Mouse (Mus musculus) lung, embryonic 14.5 days (tissue): ENCODE results near the gene Chchd6. TPM values are rescaled to one million over a fixed set of nuclear protein-coding genes. Genes with fewer than 3 reads are reported as not detected.

ENCODE experiments used
- ATAC-seq: fragments of 200-750 bp; cut with Nextera tagmentation; 2 replicates; pipeline ENCODE4 v1.8.0; 2017; ENCODE audit warnings: mild to moderate bottlenecking, moderate TSS enrichment, moderate library complexity; ENCODE audit not compliant: insufficient read depth
- DNase-seq: peaks from one replicate; pipeline ENCODE4 v3.0.0-alpha.2; 2015
- H3K27ac ChIP-seq: fragments of 300-500 bp; sonication (generic); 2 replicates; pipeline ENCODE4 v1.5.1; 2014; ENCODE audit warnings: low read depth, mild to moderate bottlenecking, moderate library complexity
- H3K27me3 ChIP-seq: fragments of 300-500 bp; sonication (generic); 2 replicates; pipeline ENCODE4 v1.6.1; 2014; ENCODE audit warnings: low read length, control low read depth; ENCODE audit not compliant: insufficient read depth
- H3K36me3 ChIP-seq: fragments of 300-500 bp; sonication (generic); 2 replicates; pipeline ENCODE4 v1.6.1; 2014; ENCODE audit warnings: control low read depth; ENCODE audit not compliant: insufficient read depth
- H3K4me1 ChIP-seq: fragments of 300-500 bp; sonication (generic); 2 replicates; pipeline ENCODE4 v1.6.1; 2014; ENCODE audit warnings: antibody characterized with exemption, control low read depth; ENCODE audit not compliant: insufficient read depth
- H3K4me2 ChIP-seq: fragments of 300-500 bp; sonication (generic); 2 replicates; pipeline ENCODE4 v1.6.1; 2014; ENCODE audit warnings: mild to moderate bottlenecking
- H3K4me3 ChIP-seq: fragments of 300-500 bp; sonication (generic); 2 replicates; pipeline ENCODE4 v1.5.1; 2014; ENCODE audit warnings: low read depth, low read length
- H3K9ac ChIP-seq: fragments of 300-500 bp; sonication (generic); 2 replicates; pipeline ENCODE4 v1.6.1; 2014
- H3K9me3 ChIP-seq: fragments of 300-500 bp; sonication (generic); 2 replicates; pipeline ENCODE4 v1.6.1; 2016; ENCODE audit warnings: low read depth, low read length, control low read depth
- CTCF ChIP-seq: IDR thresholded peaks from 2 replicates; pipeline ENCODE4 v1.5.1; 2016; ENCODE audit warnings: antibody characterized with exemption, low read depth
- WGBS: fragments of 180-500 bp; shearing (Covaris S2); extraction: QIAGEN DNeasy Blood & Tissue Kit; methylation state at CpG from one replicate; pipeline ENCODE4 v1.1.7; 2014; 5-methylcytosine and 5-hydroxymethylcytosine counted together
- polyA plus RNA-seq: library from polyadenylated mRNA; unstranded; fragments of >200 nt; fragmentation: Nextera tagmentation; extraction: Ambion mirVana; gene quantifications from 2 replicates; pipeline ENCODE4 v1.2.1, GENCODE M21; 2014

Chchd6 gene
- polyA plus RNA-seq, 1 experiment from 2014 or later: 69.3 TPM

DNA sequence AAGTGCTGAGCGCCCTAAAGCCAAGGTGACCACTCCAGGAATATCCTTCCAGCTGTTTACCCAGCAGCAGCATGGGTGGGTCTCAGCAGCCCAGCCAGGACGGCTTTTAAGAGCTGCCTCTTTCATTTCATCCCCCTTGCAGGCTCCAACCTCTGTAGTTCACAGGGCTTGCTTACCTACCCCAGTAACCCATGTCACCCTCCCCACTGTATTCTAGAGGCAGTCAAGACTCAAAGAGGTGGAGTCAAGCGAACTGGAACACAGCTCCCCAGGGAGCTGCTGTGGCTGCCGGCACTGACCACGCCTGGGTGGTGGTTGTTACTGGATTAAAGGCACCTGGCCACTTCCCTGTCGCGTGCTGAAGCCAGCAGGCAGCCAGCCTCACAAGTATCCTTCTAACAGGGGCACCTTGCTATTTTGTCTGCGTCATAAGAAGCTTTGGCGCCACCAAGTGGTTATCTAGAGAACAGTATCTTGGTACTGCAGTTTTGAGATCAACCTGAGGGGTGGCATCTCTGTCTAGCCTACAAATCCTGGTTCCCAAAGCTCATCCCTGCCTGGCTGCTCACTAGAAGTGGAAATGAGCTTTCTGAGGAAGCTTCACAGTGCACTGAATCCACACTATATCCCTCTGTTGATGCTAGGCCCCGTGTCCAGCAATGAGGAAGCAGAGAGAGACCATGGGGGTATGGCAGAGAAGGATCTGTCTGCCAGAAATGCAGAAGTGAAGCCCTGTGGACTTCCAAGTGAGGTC, 36.5 kb upstream of the Chchd6 start:
- DNase-seq (peak; percentile 90), ATAC-seq (peak; percentile 75; the same call in 1 of the 2 replicates)
- no peak overlapping the region for H3K27ac ChIP-seq
- no peak overlapping the region for H3K4me3 ChIP-seq
- no peaks in the 10 kb centered on the region for H3K27me3 ChIP-seq
- peak; percentile 88 for TF ChIP-seq CTCF
- H3K36me3 ChIP-seq: no peaks in the 10 kb centered on the region
- WGBS: 9% methylated on average over 10 of the region's 10 CpGs
- no peaks in the 10 kb centered on the region for H3K9me3 ChIP-seq
- H3K4me1 ChIP-seq: no peaks in the 10 kb centered on the region
- peak overlapping the region; percentile 21; the same call in 1 of the 2 replicates for H3K4me2 ChIP-seq
- H3K9ac ChIP-seq: no peak overlapping the region

- Histone ChIP-seq H3K27me3 (no peaks in the 10 kb centered on the region), H3K4me2 (no peak overlapping the region), H3K9ac (no peak overlapping the region), H3K27ac (no peak overlapping the region), H3K4me3 (no peak overlapping the region), H3K4me1 (no peaks in the 10 kb centered on the region), H3K36me3 (no peaks in the 10 kb centered on the region), H3K9me3 (no peaks in the 10 kb centered on the region)
- ATAC-seq (no peak), DNase-seq (no peak)
- no peak for TF ChIP-seq CTCF
- WGBS: 55% methylated on average over 8 of the region's 8 CpGs
These were observed 32.8 kb upstream of the Chchd6 start for GRCm38 (mm10) chr6:89628045-89628785.

DNA sequence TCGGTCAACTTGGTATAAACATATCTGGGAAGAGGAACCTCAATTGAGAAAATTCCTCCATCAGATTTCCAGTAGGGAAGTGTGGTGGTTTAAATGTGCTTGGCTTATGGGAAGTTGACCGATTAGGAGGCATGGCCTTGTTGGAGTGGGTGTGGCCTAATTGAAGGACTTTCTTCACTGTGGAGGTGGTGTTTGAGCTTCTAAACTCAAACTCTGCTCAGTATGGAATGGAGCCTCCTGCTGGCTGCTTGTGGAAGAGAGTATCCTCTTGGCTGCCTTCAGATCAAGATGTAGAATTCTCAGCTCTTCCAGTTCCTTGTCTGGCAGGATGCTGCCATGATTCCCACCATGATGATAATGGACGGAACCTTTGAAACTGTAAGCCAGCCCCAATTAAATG, 27.2 kb upstream of the Chchd6 start:
- peak; percentile 32 for TF ChIP-seq CTCF
- Histone ChIP-seq H3K27ac (no peak overlapping the region), H3K4me3 (no peak overlapping the region), H3K9me3 (no peaks in the 10 kb centered on the region), H3K9ac (no peak overlapping the region), H3K36me3 (no peaks in the 10 kb centered on the region), H3K4me2 (no peak overlapping the region), H3K27me3 (no peaks in the 10 kb centered on the region), H3K4me1 (no peaks in the 10 kb centered on the region)
- DNase-seq: no peak
- 75% methylated on average over 3 of the region's 3 CpGs for WGBS
- no peak for ATAC-seq

DNA sequence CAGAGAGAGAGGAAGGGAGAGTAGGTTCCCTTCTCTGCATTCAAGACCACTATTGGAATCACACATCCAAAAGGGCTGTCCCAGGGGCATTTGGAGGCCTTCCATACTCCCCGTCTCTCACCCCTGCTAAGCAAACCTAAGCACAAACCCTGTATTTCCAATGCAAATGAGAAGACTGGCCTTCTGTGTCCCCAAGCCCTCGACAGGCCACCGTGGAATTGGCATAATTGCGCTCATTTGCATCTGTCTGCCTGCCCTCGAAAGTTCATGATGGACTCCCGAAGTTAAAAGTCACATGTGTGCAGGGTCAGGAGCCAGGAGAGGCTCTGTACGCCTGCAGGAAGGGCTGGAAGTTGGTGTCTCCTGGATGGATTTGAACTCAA, 19.9 kb upstream of the Chchd6 start:
- Histone ChIP-seq H3K4me2 (no peak overlapping the region), H3K4me3 (no peak overlapping the region), H3K36me3 (no peaks in the 10 kb centered on the region), H3K9ac (no peak overlapping the region), H3K27ac (no peak overlapping the region), H3K4me1 (no peaks in the 10 kb centered on the region; the same call in 1 of the 2 replicates), H3K9me3 (no peaks in the 10 kb centered on the region), H3K27me3 (no peaks in the 10 kb centered on the region)
- DNase-seq (no peak), ATAC-seq (no peak)
- 53% methylated on average over 7 of the region's 7 CpGs for WGBS
- no peak for TF ChIP-seq CTCF

GRCm38 (mm10) chr6:89614596-89615372, 19.3 kb upstream of the Chchd6 start:
- WGBS: 63% methylated on average over 7 of the region's 7 CpGs
- H3K4me1 ChIP-seq: no peaks in the 10 kb centered on the region; the same call in 1 of the 2 replicates
- no peaks in the 10 kb centered on the region for H3K36me3 ChIP-seq
- H3K9me3 ChIP-seq: no peaks in the 10 kb centered on the region
- TF ChIP-seq CTCF: no peak
- no peak overlapping the region for H3K4me2 ChIP-seq
- H3K27me3 ChIP-seq: no peaks in the 10 kb centered on the region
- ATAC-seq (no peak), DNase-seq (peak; percentile 46)
- H3K4me3 ChIP-seq: no peak overlapping the region
- no peak overlapping the region for H3K27ac ChIP-seq
- H3K9ac ChIP-seq: no peak overlapping the region

DNA sequence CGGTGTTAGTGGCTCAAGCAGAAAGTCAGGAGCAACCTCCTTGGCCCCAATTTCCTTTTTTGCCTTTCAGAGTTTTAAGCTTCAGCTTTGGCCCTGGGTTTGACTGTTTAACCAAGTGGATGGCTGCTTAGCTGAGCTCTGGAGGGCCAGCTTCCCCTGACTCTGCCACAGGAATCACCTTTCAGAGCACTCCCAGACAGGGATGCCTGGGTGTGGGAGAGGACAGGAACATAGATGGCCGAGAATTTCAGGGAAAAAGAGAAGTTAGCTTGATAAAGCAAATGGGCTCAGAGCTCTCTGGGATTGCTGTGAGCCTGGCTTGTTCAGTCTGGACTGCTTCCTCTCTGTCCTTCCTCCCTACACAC, 18.6 kb upstream of the Chchd6 start:
- DNase-seq (no peak), ATAC-seq (no peak)
- Histone ChIP-seq H3K4me3 (no peak overlapping the region), H3K9me3 (no peaks in the 10 kb centered on the region), H3K9ac (no peak overlapping the region), H3K4me1 (no peaks in the 10 kb centered on the region; the same call in 1 of the 2 replicates), H3K27ac (no peak overlapping the region), H3K27me3 (no peaks in the 10 kb centered on the region), H3K4me2 (no peak overlapping the region), H3K36me3 (no peaks in the 10 kb centered on the region)
- WGBS: 17% methylated on average over 2 of the region's 2 CpGs
- TF ChIP-seq CTCF: no peak
